Mouse (Mus musculus) MEL (cell line): ENCODE measurements around the gene D730048I06Rik. TPM values are rescaled to one million over a fixed set of nuclear protein-coding genes. Genes with fewer than 3 reads are reported as not detected.
"Not testable (repeated sequence)": the region's sequence is repeated elsewhere in the genome, so short reads cannot be mapped to it uniquely, and the experiment has no call there.

Source experiments
- DNase-seq: peaks from one replicate; pipeline ENCODE4 v3.0.0; 2011; ENCODE audit warnings: low read depth, low spot score
- H3K27ac ChIP-seq: 2 replicates; pipeline ENCODE4 v1.5.1; 2012; ENCODE audit warnings: low read depth, mild to moderate bottlenecking, control low read depth, low read length, moderate library complexity; ENCODE audit not compliant: control insufficient read depth
- H3K27me3 ChIP-seq, 2 experiments: fragments of 150-350 bp in 1 of 2; sonication (generic) in 1 of 2; 2 replicates each; pipeline ENCODE4 v1.6.1; 2012; ENCODE audit warnings: low read length in 2 of 2, mild to moderate bottlenecking in 2 of 2, improper control_type of control experiment in 1 of 2, moderate library complexity in 1 of 2; ENCODE audit not compliant: insufficient read depth in 2 of 2, control insufficient read depth in 1 of 2
- H3K36me3 ChIP-seq, 2 experiments: 2 replicates each; pipeline ENCODE4 v1.6.1; 2012 to 2014; ENCODE audit warnings: low read length in 2 of 2, improper control_type of control experiment in 1 of 2, inconsistent platforms in 1 of 2, mild to moderate bottlenecking in 1 of 2; ENCODE audit not compliant: insufficient read depth in 2 of 2, control insufficient read depth in 1 of 2
- H3K4me1 ChIP-seq, 2 experiments: fragments of 150-350 bp in 1 of 2; sonication (generic) in 1 of 2; 2 replicates each; pipeline ENCODE4 v1.6.1; 2012; ENCODE audit warnings: low read length in 2 of 2, improper control_type of control experiment in 1 of 2, mild to moderate bottlenecking in 1 of 2; ENCODE audit not compliant: insufficient read depth in 2 of 2, control insufficient read depth in 1 of 2
- H3K4me3 ChIP-seq, 2 experiments: fragments of 150-350 bp in 1 of 2; sonication (generic) in 1 of 2; 2 replicates each; pipeline ENCODE4 v1.5.1; 2012; ENCODE audit warnings: low read depth in 2 of 2, low read length in 2 of 2, mild to moderate bottlenecking in 2 of 2, moderate library complexity in 2 of 2, control low read depth in 1 of 2, improper control_type of control experiment in 1 of 2; ENCODE audit not compliant: control insufficient read depth in 1 of 2, insufficient read depth in 1 of 2
- H3K79me2 ChIP-seq: 2 replicates; pipeline ENCODE4 v1.6.1; 2012; ENCODE audit warnings: mild to moderate bottlenecking, low read length, moderate library complexity; ENCODE audit not compliant: control insufficient read depth, poor library complexity, insufficient read depth
- H3K9ac ChIP-seq: 2 replicates; pipeline ENCODE4 v1.6.1; 2012; ENCODE audit warnings: low read depth, mild to moderate bottlenecking, control low read depth, low read length, moderate library complexity; ENCODE audit not compliant: control insufficient read depth, poor library complexity, severe bottlenecking
- H3K9me3 ChIP-seq: fragments of 150-350 bp; sonication (generic); replicated peaks from 2 replicates; pipeline ENCODE4 v1.6.1; 2012; ENCODE audit warnings: mild to moderate bottlenecking, low read length, improper control_type of control experiment, moderate library complexity; ENCODE audit not compliant: insufficient read depth
- CHD1 ChIP-seq: IDR thresholded peaks from 2 replicates; pipeline ENCODE4 v1.6.1; 2012; ENCODE audit warnings: low read depth, mild to moderate bottlenecking, inconsistent platforms, low read length, improper control_type of control experiment
- CHD2 ChIP-seq: IDR thresholded peaks from 2 replicates; pipeline ENCODE4 v1.6.1; 2011; ENCODE audit warnings: low read length, improper control_type of control experiment
- E2F4 ChIP-seq: IDR thresholded peaks from 2 replicates; pipeline ENCODE4 v1.6.1; 2011; ENCODE audit warnings: low read depth, low read length, improper control_type of control experiment, borderline replicate concordance
- ETS1 ChIP-seq: IDR thresholded peaks from 2 replicates; pipeline ENCODE4 v1.6.1; 2012; ENCODE audit warnings: low read depth, mild to moderate bottlenecking, inconsistent platforms, low read length, improper control_type of control experiment, moderate library complexity
- GABPA ChIP-seq: IDR thresholded peaks from 2 replicates; pipeline ENCODE4 v1.6.1; 2012; ENCODE audit warnings: low read depth, mild to moderate bottlenecking, inconsistent platforms, low read length, improper control_type of control experiment, moderate library complexity
- HCFC1 ChIP-seq: IDR thresholded peaks from 2 replicates; pipeline ENCODE4 v1.6.1; 2012; ENCODE audit warnings: low read depth, mild to moderate bottlenecking, inconsistent platforms, low read length, improper control_type of control experiment, moderate library complexity
- JUND ChIP-seq: IDR thresholded peaks from 2 replicates; pipeline ENCODE4 v1.6.1; 2011; ENCODE audit warnings: low read depth, mild to moderate bottlenecking, improper control_type of control experiment, low read length
- KAT2A ChIP-seq: conservative IDR thresholded peaks from 2 replicates; pipeline ENCODE4 v1.6.1; 2012; ENCODE audit warnings: low read depth, low read length, improper control_type of control experiment, inconsistent platforms
- MAX ChIP-seq: IDR thresholded peaks from 2 replicates; pipeline ENCODE4 v1.6.1; 2011; ENCODE audit warnings: low read length, improper control_type of control experiment
- MEF2A ChIP-seq: IDR thresholded peaks from 2 replicates; pipeline ENCODE4 v1.6.1; 2014; ENCODE audit warnings: low read depth, mild to moderate bottlenecking, inconsistent platforms, low read length, improper control_type of control experiment; ENCODE audit not compliant: poor library complexity, insufficient replicate concordance, severe bottlenecking; ENCODE audit errors: extremely low read depth
- MXI1 ChIP-seq: IDR thresholded peaks from 2 replicates; pipeline ENCODE4 v1.6.1; 2011; ENCODE audit warnings: mild to moderate bottlenecking, low read depth, low read length, improper control_type of control experiment
- POLR2AphosphoS5 ChIP-seq: IDR thresholded peaks from 2 replicates; pipeline ENCODE4 v1.6.1; 2012; ENCODE audit warnings: low read depth, borderline replicate concordance, mild to moderate bottlenecking, inconsistent platforms, low read length, moderate library complexity, mixed read lengths
- SIN3A ChIP-seq: IDR thresholded peaks from 2 replicates; pipeline ENCODE4 v1.6.1; 2012; ENCODE audit warnings: low read length, improper control_type of control experiment, inconsistent platforms
- SMC3 ChIP-seq: IDR thresholded peaks from 2 replicates; pipeline ENCODE4 v1.6.1; 2011; ENCODE audit warnings: low read depth, low read length, improper control_type of control experiment
- TBP ChIP-seq: IDR thresholded peaks from 2 replicates; pipeline ENCODE4 v1.8.0; 2011; ENCODE audit warnings: low read depth, low read length, improper control_type of control experiment
- UBTF ChIP-seq: IDR thresholded peaks from 2 replicates; pipeline ENCODE4 v1.6.1; 2012; ENCODE audit warnings: low read depth, mild to moderate bottlenecking, inconsistent platforms, low read length, improper control_type of control experiment, moderate library complexity, borderline replicate concordance; ENCODE audit not compliant: insufficient read depth
- USF2 ChIP-seq, 2 experiments: IDR thresholded peaks; 2 replicates each; pipeline ENCODE4 v1.6.1; 2011 to 2012; ENCODE audit warnings: improper control_type of control experiment in 2 of 2, low read length in 2 of 2, borderline replicate concordance in 1 of 2, inconsistent platforms in 1 of 2, low read depth in 1 of 2, mild to moderate bottlenecking in 1 of 2; ENCODE audit not compliant: insufficient read depth in 1 of 2
- ZC3H11A ChIP-seq: IDR thresholded peaks from 2 replicates; pipeline ENCODE4 v1.6.1; 2012; ENCODE audit warnings: low read depth, mild to moderate bottlenecking, inconsistent platforms, low read length, improper control_type of control experiment
- ZNF384 ChIP-seq: IDR thresholded peaks from 2 replicates; pipeline ENCODE4 v1.6.1; 2012; ENCODE audit warnings: low read depth, mild to moderate bottlenecking, inconsistent platforms, low read length, improper control_type of control experiment
- polyA plus RNA-seq, 2 experiments: library from polyadenylated mRNA; stranded (reverse) in 1 of 2; unstranded in 1 of 2; fragments of >175 nt in 1 of 2; fragments of >200 nt in 1 of 2; gene quantifications; 2 replicates each; pipeline versions ENCODE4 v1.2.1 to v1.2.4; 2012; ENCODE audit warnings: low replicate concordance in 2 of 2, low read depth in 1 of 2; ENCODE audit not compliant: insufficient read length in 2 of 2, insufficient read depth in 1 of 2, missing spikeins in 1 of 2
- total RNA-seq: library from RNA; depleted of rRNA; stranded (reverse); fragments of 300-350 nt; gene quantifications from 2 replicates; pipeline ENCODE4 v1.2.3, GENCODE M21; 2012; rRNA removed

Gene D730048I06Rik
- total RNA-seq (not detected in 2 replicates), polyA plus RNA-seq (not detected)

GRCm38 (mm10) chr9:35790001-35790400, at the start of gene D730048I06Rik, which contains the start of gene Gm27235:
TSS of gene D730048I06Rik (minus strand) at chr9:35790112.
TSS of gene Gm27235 (minus strand) at chr9:35790101.
- Histone ChIP-seq H3K27ac (no peak within 1 kb of the TSS), H3K9me3 (no peaks in the 10 kb centered on the region), H3K27me3 (no peaks in the 10 kb centered on the region), H3K4me3 (no peak within 1 kb of the TSS), H3K9ac (no peak within 1 kb of the TSS), H3K36me3 (no peaks in the 10 kb centered on the region), H3K79me2 (no peaks in the 10 kb centered on the region), H3K4me1 (no peaks in the 10 kb centered on the region)
- TF ChIP-seq MXI1 (no peak), E2F4 (no peak), POLR2AphosphoS5 (no peak), UBTF (no peak), SMC3 (no peak), USF2 (IDR thresholded peaks at IDR 0.05; ENCODE audit: borderline replicate concordance in 1 of 2, insufficient read depth in 1 of 2, low read depth in 1 of 2, low read length in 2 of 2) (no peak), ETS1 (no peak), JUND (no peak), ZNF384 (no peak), TBP (no peak)
- DNase-seq = no peak

GRCm38 (mm10) chr9:35817881-35818280, 28.0 kb upstream of the D730048I06Rik start:
- not testable (repeated sequence) for H3K27ac ChIP-seq, H3K36me3 ChIP-seq, H3K9me3 ChIP-seq, H3K4me3 ChIP-seq, H3K4me1 ChIP-seq, H3K27me3 ChIP-seq, H3K79me2 ChIP-seq, DNase-seq, H3K9ac ChIP-seq

- no peak for TF ChIP-seq POLR2AphosphoS5
- no peak for TF ChIP-seq ZC3H11A
- no peak for TF ChIP-seq USF2 (IDR thresholded peaks at IDR 0.05; ENCODE audit: borderline replicate concordance in 1 of 2, insufficient read depth in 1 of 2, low read depth in 1 of 2, low read length in 2 of 2)
- no peak for TF ChIP-seq CHD2
- no peak for TF ChIP-seq MEF2A
- no peak for TF ChIP-seq JUND
- TF ChIP-seq GABPA = no peak
- no peak for TF ChIP-seq SIN3A
- no peak for TF ChIP-seq KAT2A
- no peak for TF ChIP-seq HCFC1
- TF ChIP-seq CHD1 = no peak
- no peak for TF ChIP-seq MAX
- TF ChIP-seq UBTF = no peak
- no peak overlapping the region for H3K9ac ChIP-seq
- H3K9me3 ChIP-seq = no peaks in the 10 kb centered on the region
- no peak for DNase-seq
- no peaks in the 10 kb centered on the region for H3K4me1 ChIP-seq
- no peaks in the 10 kb centered on the region for H3K36me3 ChIP-seq
- no peak overlapping the region for H3K4me3 ChIP-seq
- H3K79me2 ChIP-seq = no peaks in the 10 kb centered on the region
- H3K27ac ChIP-seq = no peak overlapping the region
- H3K27me3 ChIP-seq = no peaks in the 10 kb centered on the region
Observed at GRCm38 (mm10) chr9:35798146-35798545, 8.2 kb upstream of the D730048I06Rik start.
